Mouse (Mus musculus) cerebellum, postnatal 25 days (tissue): ENCODE measurements around the gene Rps16.
"Not testable (repeated sequence)": the region's sequence is repeated elsewhere in the genome, so short reads cannot be mapped to it uniquely, and the experiment has no call there.

ENCODE experiments used
- DNase-seq, 2 experiments: peaks; one replicate each; pipeline ENCODE4 v3.0.0; 2021; ENCODE audit warnings: mixed read lengths in 2 of 2

Rps16 gene

DNA sequence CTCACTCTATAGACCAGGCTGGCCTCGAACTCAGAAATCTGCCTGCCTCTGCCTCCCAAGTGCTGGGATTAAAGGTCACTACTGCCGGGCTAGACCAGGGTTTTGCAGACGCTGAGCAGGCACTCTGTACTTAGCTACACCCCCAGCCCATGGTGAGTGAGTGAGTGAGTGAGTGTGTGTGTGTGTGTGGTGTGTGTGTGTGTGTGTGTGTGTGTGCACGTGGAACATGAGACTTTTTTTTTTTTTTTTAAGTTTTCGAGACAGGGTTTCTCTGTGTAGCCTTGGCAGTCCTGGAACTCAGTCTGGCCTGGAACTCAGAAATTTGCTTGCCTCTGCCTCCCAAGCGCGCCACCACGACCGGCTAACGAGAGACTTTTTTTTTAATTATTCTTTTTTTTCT lies 24.2 kb downstream of the Rps16 start:
- DNase-seq = no peak

DNA sequence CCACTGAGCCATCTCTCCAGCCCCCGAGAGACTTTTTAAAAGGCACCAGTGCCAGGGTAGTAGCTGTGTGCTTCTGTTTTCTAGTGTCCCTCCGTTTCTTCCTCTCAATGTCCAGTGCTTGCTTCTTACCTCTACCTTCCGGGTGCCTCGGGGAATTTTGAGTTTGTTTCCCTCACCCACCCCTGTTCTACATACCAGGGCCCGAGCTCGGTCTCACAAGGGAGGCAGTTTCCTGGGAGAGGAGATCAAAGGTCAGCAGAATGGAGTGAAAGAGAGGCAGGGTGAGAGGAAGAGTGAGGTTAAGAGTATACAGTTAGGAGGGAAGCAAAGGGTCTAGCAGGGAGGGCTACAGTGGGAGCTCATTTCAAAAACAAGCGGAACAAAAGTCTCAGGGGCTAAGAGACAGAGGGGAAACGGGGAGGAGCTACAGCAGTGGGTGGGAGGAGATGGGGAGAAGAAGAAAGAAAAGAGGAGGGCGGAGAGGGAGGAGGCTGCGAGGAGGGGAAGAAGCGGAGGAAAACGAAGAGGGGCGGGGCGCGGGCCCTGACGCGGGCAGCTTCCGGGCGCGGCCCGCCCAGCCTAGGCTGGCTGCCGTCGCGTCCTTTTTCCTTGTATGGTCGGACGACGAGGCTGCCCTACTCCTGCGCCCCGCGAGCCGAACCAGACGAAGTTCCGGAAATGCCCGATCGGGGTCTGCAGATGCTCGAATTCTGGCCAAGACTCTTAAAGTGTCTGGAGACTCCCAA lies 24.9 kb downstream of the Rps16 start:
- peak; percentile 60 to 79 for DNase-seq

DNA sequence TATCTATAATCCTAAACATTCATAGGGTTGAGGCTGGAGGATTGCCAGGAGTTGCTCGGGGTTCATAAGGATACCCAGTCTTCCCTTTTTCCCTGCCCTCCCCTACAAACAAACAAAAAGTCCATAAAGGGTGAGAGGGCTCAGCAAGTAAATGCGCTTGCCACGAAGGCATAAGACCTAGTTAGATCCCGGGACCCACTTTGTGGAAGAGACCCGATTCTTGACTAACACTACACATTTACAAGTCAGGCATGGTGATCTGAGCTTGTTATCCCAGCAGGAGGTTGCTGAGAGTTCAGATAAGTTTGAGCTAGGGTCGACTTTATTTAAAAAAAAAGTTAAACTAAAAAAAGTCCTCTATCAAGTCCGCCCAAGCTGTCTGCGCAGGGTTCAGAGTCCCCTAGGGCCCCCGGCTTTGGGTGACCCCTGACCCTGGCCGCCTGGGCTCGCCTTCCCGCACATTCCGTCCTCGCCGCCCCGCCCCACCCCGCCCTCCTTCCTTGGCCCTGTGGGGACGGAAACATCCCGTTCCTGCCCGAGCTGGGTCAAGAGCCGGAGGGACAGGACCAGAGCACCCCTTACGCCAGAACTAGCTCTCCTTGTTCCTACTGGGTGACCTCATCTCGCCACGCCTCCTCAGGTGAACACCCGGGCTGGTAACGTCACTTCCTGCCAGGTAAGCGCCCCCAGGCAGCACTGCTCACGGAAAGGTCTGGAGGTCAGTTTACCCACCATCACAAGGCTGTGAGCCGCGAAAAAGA lies 25.7 kb downstream of the Rps16 start:
- DNase-seq = peak; percentile 33 to 50

DNA sequence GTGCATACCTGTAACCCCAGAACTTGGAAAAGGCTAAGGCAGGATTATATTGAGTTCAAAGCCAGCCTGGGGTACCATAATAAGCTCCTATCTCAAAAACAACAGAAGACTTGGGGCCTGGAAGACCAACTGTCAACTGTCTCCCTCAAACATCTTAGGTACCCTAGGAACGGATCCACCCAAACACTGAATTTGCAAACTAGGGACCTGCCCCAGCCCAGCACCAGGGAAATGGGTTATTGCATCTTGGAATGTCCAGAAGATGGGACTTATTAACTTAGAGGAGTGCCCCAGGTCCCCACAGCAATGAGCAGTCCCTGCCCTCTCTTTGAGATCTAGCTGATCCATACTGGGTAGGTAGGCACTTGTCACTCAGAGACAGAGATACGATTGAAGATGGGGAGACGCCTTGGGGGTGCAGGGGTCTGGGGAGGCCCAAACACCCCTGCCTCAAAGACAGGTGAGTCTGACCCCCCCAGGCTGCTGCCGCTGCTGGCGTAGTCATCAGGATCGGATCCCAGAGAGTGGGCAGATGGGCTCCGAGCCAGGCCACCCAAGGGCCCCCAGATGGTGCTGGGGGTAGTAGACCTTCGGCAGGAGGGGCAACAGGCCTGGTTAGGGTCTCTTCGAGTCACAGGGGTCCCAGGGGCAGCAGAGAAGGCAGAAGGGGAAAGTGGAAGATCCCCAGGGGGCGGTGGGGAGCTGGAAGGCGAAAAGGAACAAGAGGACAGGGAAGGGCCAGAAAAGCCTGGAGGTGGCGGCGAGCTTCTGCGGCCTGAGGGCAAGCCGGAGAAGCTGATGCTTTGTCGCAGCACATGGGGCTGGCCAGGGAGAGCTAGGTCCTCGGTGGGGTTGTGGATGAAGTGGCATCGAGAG lies 27.0 kb downstream of the Rps16 start:
- no peak for DNase-seq

DNA sequence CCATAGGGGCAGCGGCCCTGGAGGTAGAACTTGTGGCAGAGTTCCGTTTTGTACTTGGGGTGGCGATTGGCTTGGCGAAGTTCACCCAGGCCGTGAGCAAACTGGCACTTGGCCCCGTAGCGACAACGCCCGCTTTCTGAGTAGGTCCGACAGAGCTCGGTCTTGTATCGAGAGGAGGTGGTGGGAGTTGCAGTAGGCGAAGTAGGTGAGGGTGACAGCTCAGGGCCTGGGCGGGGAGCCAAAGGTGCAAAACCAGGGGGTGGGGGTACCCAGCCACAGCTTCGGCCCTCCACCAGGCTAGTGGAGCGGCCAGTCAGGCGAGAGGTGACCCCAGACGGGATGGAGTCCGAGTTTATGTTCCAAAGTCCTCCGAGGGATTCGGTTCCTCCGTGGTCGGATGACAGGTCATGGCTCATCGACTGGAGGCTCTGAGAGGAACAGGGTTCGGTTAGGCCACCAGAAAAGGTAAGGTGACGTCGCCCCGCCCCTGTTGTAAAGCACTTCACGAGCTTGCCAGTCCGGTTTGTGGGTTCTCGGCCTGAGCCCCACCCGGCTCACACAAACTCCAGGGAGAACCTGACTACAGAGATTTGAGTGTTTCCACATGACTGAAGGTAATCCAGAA lies 27.7 kb downstream of the Rps16 start:
- no peak for DNase-seq

DNA sequence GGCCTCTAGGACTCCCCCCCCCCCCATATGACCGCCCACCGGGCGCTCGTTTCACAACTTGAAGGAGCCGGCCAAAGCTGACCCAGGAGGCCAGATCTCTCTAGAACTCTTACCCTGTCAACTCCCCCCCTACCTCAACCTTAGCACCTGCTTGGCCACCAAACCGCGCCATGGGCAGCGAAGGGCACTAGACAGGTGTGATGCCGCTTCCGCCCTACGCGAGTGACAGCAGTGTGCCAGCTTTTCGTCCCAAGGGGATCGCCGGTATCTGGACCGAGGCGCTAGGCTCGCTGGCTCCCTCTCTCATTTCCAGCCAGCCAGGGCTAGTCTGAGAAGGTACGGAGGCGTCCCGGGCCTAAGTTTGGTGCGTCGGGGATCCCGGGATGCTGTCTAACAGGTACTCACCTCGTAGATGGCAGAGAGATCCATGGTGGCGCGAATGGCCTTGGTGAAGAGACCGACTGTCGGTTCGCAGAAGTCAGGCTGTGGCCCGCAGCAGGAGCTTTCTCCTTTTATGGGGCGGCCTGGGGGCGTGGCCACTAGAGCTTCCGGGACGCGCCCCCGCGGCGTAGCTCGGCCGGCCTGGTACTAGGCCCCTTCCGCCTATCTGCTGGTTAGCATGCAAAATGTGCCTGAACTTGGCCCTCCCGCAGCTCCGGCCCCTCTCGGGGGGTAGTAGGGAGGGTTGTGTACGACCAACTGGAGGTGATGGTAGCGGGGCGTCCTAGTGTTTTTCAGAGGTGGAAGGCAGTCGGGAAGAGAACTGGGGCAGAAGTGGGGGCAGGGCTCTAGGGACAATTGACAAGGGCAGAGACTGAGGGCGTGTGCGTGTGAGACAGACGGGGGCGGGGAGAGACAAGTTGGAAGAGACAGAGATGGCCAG lies 28.6 kb downstream of the Rps16 start:
- DNase-seq = peak; percentile 60 to 78

DNA sequence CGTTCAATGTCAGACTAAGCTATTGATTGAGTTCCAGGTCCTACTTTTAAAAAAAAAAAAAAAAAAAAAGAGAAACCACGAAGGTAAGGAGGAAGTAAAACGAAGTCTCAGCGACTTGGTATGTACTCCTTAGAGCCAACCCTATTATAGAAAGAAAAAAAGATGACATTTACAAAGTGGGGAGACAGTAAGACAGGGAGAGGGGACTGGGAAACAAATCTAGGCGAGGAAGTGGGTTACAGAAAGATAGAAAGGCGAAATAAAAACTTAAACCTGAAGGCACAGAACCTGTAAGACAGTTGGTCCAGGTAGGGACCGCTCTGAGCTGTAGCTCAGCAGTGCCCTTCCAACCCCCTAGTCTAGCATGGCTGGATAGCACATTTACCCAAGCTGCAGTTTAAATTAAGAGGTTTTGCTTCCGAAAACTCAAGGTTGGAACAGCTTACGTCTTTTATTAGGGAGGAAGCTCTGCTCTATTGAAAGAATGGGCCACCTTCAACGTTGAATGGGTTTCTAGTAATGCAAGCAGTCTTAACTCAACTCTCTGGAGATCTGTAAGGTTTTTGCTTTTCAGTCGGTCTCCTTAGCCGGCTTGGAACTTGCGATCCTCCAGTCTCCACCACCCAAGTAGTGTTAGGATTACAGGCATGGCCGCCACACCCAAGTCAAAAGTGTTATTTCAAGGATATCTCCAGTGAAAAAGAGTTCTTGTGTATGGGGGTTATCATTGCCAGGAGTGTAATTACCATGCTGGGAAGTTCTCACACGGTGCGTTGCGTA lies 30.0 kb downstream of the Rps16 start, which contains the start of gene Zfp36:
TSS of gene Zfp36 (minus strand) at position 17 of the 780 bp plus-strand sequence.
- no peak for DNase-seq

DNA sequence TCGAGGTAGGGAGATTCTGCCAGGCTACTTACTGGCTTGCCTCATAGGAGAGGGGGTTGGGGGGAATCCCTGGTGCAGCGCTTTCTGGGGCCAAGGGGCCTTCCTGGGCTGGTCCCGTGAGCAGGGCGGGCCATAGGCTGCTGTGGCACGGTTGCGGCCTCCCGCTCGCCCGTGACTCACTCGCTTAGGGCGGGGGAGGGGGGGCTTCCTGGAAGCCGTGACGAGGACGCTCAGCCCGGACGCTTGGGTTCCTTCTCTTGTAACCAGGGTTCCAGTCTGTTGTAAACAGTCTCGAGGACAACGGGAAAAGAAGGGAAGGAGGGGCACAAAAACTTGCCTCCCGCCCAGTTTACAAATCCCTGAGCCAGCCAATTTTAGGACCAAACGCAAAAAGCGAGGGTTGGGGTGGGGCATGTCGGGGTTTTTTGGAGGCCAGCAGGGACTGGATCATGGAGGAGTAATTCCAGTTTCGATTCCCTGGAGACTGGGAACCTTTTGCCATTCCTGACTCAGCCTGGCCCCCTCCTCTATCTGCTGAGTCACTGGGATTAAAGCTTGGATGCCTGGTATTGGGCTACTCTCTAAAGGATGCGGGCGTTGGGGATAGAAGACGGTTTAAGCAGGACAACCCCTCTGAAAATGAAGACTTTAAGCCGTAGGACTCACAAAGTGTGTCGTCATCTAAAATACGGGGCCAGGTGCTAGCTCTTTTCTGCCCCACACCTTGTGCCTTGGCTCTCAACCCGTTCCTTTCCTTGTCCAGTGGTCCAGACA lies 30.8 kb downstream of the Rps16 start:
- DNase-seq = peak in 1 of 2 experiments; percentile 57

DNA sequence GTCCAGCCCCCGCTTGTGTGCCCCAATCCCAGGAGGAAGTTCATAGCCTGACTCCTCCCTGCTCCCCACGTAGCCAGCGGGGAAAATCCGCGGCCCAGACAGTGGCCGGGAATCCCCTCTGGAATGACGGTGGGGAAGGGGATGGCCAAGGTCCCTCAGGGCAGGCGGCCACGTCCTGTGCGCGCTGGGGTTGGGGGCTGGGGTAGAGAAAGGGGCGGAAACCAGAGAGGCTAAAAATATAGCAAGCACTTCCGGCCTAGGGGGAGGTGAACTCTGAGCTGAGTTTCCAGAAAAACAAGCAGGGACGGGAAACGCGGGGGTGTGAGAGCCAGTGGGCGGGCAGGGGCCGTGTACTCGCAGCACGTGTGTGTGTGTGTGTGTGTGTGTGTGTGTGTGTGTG lies 31.5 kb downstream of the Rps16 start:
- DNase-seq = peak; percentile 44 to 48

DNA sequence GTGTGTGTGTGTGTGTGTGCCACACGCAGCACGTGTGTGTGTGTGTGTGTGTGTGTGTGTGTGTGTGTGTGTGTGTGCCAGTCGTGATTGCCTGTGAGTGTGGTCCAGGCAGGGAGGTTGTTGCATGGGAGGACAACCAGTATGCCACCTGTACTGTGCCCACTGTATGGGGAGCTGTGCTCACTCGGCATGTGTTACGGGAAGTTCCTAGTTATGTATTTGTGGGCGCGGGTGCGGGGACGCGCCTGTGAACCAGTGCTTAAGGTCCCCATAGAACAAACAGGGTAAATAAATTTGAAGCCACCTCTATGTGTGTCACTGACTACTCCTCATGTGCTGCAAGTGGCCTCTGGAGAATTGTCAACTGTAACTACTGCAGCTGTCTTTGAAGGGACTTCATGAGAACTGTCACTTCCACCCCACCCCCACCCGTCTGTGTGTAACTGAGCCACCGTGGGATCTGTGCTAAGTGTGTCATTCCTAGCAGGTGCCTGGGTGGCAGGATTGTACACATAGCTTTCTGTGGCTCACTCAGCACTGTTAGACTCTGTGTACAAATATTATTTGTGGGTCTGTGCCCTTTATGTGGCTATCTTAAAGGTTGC lies 32.0 kb downstream of the Rps16 start:
- DNase-seq = no peak

DNA sequence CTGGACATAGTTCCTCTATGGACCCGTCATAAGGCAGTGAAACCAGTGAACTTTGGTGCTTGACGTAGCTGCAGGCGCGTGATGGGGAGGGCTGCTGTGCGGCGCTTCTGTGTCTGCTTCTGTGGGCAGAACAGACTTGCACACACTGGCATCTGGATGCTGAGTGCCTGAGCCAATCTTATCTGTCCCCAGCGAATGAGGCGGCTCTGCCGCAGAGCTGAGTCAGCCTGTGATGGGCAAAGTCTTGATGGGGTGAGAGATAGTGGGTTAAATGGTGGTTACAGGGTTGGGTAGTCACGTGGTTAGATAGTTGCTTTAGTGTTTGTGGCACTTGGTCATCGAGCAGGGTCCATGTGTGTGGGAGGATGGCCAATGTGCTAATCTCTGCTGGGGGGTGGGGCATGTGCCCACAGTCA lies 32.5 kb downstream of the Rps16 start:
- no peak for DNase-seq

DNA sequence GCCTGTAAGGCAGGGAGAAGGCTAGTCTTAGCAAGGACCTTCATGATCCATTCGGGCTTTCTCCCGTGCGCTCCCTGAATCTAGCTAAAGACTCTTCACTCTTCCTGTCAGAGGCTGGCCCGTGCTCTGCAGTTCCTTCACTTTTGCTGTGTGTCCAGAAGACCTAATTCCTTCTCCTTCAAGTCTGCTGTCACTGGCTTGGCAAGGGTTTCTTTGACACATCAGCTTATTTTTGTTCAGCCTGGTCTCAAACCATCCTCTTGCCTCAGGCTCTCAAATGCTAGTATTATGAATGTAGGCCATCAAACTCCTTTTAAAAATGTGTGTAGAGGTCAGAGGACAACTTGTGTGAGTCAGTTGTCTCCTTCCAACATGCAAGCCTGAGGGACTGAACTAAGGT lies 33.2 kb downstream of the Rps16 start:
- DNase-seq = no peak

DNA sequence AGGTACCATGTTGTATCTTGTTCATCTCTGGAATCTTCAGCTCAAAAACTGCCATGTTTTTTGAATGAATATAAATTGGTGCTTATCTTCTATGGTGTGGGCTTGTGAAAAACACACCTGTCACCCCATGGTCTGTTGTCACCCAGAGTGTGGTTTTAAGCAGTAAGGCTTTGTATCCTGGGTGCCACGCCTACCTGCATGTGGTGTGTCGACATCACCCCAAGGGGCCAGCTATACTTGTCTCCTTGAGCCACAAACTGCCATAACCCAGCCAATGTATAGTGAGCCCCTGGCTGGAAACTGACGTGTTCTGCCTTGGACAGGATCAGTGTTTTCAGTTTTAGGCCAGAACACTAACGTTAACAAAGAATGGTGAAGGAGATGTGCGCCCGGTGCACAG lies 33.7 kb downstream of the Rps16 start:
- no peak for DNase-seq

DNA sequence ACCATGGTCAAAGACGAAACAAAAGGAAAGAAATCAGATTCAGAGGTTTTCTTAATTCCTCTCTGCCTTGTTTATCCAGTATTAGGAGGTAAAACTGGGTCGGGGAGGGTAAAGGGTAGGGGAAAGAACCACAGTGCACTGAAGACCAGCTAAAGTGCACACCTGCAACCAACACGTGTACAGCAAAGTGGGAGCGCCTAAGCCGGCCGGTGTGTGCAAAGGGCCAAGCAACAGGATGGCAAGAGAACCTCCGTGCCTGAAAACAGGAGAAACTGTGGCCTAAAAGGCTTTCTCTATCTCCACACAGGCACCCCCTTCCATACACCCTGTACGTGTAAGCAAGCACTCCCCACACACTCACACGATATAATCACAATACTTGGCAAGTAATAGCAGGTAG lies 34.7 kb downstream of the Rps16 start:
- DNase-seq = no peak

DNA sequence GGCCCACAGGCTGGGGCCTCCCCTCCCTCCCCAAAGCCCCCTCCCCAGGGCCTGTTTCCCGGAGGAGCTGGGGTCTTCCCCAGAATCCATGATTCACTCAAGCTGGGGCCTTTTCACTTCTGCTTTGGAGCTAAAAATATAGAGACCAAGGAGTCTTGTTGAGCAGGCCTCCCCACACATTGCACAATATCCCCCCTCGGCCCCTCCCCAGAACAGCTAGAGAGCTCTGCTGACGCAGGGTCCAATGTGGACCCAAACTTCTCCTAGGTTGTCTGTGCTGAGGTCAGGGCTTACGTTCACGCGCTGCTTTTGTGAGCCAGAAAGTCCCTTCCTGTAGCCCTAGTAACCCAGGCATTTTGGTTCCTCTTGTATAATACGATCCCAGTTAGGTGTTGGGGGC lies 35.6 kb downstream of the Rps16 start:
- no peak for DNase-seq

DNA sequence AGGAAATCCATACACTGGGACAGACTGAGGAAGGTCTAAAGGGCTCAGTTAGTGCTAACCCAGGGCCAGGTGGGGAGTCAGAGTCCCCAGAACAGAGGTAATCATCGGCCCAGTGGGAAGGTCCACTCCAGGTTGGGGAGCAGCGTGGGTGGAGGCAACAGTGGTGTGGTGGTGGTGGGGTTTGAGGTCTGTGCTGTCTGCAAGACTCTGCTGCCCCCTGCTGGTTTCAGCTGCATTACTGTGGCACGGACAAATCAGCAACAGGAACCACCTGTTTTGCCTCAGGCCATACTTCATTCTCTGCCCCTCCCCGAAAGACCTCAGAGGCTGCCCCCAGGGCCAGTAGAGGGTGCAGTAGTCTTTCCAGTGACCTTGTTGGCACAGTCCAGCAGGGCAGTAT lies 36.0 kb downstream of the Rps16 start:
- DNase-seq = peak; percentile 70 to 84

DNA sequence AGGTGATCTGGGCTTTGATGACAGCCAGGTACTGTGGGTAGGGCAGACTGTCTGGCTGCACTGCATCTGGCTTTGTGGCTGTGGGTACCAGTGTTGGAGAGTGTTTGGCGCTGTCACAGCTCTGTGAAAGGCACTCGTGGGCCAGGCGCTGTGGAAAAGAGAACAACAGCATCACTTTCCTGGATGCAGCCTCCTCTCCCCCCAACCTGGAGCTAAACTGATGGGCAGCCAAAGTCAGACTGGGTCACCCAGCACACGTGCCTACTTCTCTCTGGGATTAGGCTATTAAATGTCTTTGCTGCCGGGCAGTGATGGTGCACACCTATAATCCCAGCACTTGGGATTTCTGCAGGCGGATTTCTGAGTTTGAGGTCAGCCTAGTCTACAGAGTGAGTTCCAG lies 36.4 kb downstream of the Rps16 start:
- not testable (repeated sequence) for DNase-seq

DNA sequence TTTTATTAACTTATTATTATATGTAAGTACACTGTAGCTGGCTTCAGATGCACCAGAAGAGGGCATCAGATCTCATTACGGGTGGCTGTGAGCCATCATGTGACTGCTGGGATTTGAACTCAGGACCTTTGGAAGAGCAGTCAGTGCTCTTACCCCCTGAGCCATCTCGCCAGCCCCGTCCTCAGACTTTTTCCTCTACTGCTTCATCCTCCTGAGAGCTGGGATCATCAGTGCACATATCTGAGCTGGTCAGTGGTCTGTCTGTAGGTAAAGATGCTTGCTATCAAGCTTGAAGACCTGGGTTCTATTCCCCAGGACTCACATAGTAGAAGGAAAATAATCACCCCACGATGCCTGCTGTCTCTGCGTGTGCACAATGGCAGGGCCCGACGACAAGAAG lies 36.9 kb downstream of the Rps16 start:
- not testable (repeated sequence) for DNase-seq

DNA sequence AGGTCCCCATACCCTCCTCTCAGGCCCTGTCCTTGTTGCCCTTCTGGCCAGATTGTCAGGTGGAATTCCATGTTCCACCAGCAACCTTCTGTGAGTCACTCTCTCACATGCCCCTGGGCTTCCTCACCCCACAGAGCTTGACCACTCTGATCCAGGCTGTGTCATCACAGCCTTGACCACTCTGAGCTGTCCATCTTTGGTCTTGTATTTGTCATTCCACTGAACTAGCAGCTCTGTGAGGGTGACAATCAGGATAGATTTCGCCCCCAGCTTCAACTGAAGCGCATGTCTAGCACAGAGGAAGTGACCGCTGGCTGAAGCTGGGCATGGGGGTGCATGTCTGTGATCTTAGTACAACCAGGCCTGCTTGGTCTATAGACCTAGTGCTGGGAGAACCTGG lies 39.9 kb downstream of the Rps16 start:
- no peak for DNase-seq
